Mouse (Mus musculus) liver, embryonic 14.5 days (tissue): ENCODE results near the gene Bmp4. TPM values are rescaled to one million over a fixed set of nuclear protein-coding genes. Genes with fewer than 3 reads are reported as not detected.

ENCODE experiments used
- ATAC-seq: fragments of 200-750 bp; cut with Nextera tagmentation; 2 replicates; pipeline ENCODE4 v1.8.0; 2017; ENCODE audit warnings: moderate number of reproducible peaks, mild to moderate bottlenecking, moderate library complexity; ENCODE audit not compliant: insufficient read depth
- DNase-seq, 3 experiments: peaks; one replicate each; pipeline ENCODE4 v3.0.0-alpha.2; 2012 to 2013; ENCODE audit warnings: low read depth in 3 of 3, low spot score in 3 of 3
- H3K27ac ChIP-seq: fragments of 300-500 bp; sonication (generic); 2 replicates; pipeline ENCODE4 v1.5.1; 2014; ENCODE audit warnings: moderate library complexity, mild to moderate bottlenecking, control low read depth, inconsistent platforms
- H3K27me3 ChIP-seq: fragments of 300-500 bp; sonication (generic); 2 replicates; pipeline ENCODE4 v1.6.1; 2014; ENCODE audit warnings: mild to moderate bottlenecking, low read length, moderate library complexity; ENCODE audit not compliant: control insufficient read depth, insufficient read depth
- H3K36me3 ChIP-seq: fragments of 300-500 bp; sonication (generic); replicated peaks from 2 replicates; pipeline ENCODE4 v1.6.1; 2014; ENCODE audit warnings: low read depth; ENCODE audit not compliant: control insufficient read depth, insufficient read depth
- H3K4me1 ChIP-seq, 2 experiments: fragments of 200-500 bp in 1 of 2; fragments of 300-500 bp in 1 of 2; sonication (generic) in 1 of 2; replicated peaks; 2 replicates each; pipeline ENCODE4 v1.6.1; 2012 to 2014; ENCODE audit warnings: antibody characterized with exemption in 1 of 2, inconsistent platforms in 1 of 2, low read length in 1 of 2; ENCODE audit not compliant: control insufficient read depth in 2 of 2, insufficient read depth in 2 of 2
- H3K4me2 ChIP-seq: fragments of 300-500 bp; sonication (generic); 2 replicates; pipeline ENCODE4 v1.6.1; 2014; ENCODE audit warnings: low read depth, mild to moderate bottlenecking, control low read depth, moderate library complexity
- H3K4me3 ChIP-seq, 2 experiments: fragments of 200-500 bp in 1 of 2; fragments of 300-500 bp in 1 of 2; sonication (generic) in 1 of 2; 2 replicates each; pipeline ENCODE4 v1.5.1; 2012 to 2014; ENCODE audit warnings: low read depth in 2 of 2, low read length in 2 of 2, mild to moderate bottlenecking in 2 of 2, control low read depth in 1 of 2, inconsistent platforms in 1 of 2, moderate library complexity in 1 of 2; ENCODE audit not compliant: insufficient read depth in 1 of 2
- H3K9ac ChIP-seq: fragments of 300-500 bp; sonication (generic); replicated peaks from 2 replicates; pipeline ENCODE4 v1.6.1; 2014; ENCODE audit warnings: mild to moderate bottlenecking, control low read depth, moderate library complexity
- H3K9me3 ChIP-seq: fragments of 300-500 bp; sonication (generic); 2 replicates; pipeline ENCODE4 v1.6.1; 2016; ENCODE audit warnings: low read length, mixed read lengths; ENCODE audit not compliant: control insufficient read depth
- CTCF ChIP-seq: IDR thresholded peaks from 2 replicates; pipeline ENCODE4 v1.5.1; 2016; ENCODE audit warnings: antibody characterized with exemption, low read depth, control low read depth
- EP300 ChIP-seq: IDR thresholded peaks from 2 replicates; pipeline ENCODE4 v1.6.1; 2016; ENCODE audit warnings: antibody characterized with exemption, low read depth
- WGBS: fragments of 180-500 bp; shearing (Covaris S2); extraction: QIAGEN DNeasy Blood & Tissue Kit; methylation state at CpG from one replicate; pipeline ENCODE4 v1.1.7; 2014; ENCODE audit not compliant: insufficient replicate concordance; 5-methylcytosine and 5-hydroxymethylcytosine counted together
- polyA plus RNA-seq, 2 experiments: library from polyadenylated mRNA; depleted of rRNA in 1 of 2; stranded (reverse) in 1 of 2; unstranded in 1 of 2; fragments of >200 nt; fragmentation: Nextera tagmentation in 1 of 2; extraction: Ambion mirVana in 1 of 2; gene quantifications; 2 replicates each; pipeline versions ENCODE4 v1.2.1 to v1.2.3; 2012 to 2014

The Bmp4 gene
- polyA plus RNA-seq, 2 experiments: 0.43 to 0.68 TPM

DNA sequence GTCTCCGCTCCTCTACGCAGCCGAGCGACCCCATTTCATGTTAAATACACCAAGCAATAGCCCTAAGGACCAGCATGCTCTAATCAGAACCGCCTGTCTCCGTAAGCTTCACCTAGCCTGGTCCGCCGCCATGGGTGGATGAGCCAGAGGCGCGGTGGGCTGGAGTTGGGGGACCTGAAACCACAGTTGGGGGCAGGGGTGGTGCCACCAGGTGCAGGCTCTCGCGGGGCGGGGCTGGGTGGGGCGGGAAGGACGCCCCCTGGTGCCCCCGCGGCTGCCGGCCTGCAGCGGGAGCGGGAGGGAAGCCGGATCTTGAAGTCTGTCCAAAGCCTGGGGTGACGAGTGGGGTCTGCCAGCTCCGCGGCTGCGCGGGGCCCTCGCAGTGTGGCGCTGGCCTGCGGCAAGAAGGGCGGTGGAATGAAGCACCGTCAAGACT, 10.2 kb downstream of the Bmp4 start:
- H3K4me1 ChIP-seq: no peaks in the 10 kb centered on the region
- peak overlapping the region; percentile 53 for H3K4me2 ChIP-seq
- H3K27ac ChIP-seq: no peak overlapping the region
- H3K4me3 ChIP-seq: no peak overlapping the region
- H3K9ac ChIP-seq: no peak overlapping the region
- no peaks in the 10 kb centered on the region for H3K9me3 ChIP-seq
- WGBS: 14% methylated on average over 31 of the region's 31 CpGs
- no peak for DNase-seq
- no peak for TF ChIP-seq EP300
- TF ChIP-seq CTCF: no peak
- no peak for ATAC-seq
- H3K36me3 ChIP-seq: no peaks in the 10 kb centered on the region
- H3K27me3 ChIP-seq: peaks cover 27% of the 10 kb centered on the region

DNA sequence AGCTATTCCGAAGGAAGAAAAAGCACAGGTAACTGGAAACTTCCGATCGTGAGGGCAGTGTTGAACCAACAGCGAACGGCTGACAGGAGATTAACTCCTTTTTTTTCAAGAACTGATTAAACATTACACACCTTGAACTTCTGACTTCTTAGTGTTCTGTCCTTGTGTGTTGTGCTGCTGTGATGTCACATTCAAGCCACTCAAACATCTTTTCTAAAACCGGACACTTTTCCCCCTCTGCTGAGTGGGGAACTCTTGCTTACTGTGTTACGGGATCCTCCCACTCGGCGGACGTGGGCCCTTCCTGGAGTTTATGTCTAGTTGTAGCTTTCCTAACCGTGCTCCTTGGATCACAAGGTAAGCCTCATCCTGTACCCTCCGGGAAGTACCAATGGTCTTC, 11.2 kb downstream of the Bmp4 start, which contains the start of gene Gm15217:
Gene Gm15217 (plus strand): TSS at position 130 of the 400 bp plus-strand sequence.
- Histone ChIP-seq H3K27ac (no peak within 1 kb of the TSS), H3K9me3 (no peaks in the 10 kb centered on the region), H3K27me3 (peaks cover 16% of the 10 kb centered on the region), H3K4me2 (peak within 1 kb of the TSS; percentile 53), H3K4me1 (no peaks in the 10 kb centered on the region), H3K4me3 (no peak within 1 kb of the TSS), H3K36me3 (no peaks in the 10 kb centered on the region), H3K9ac (no peak within 1 kb of the TSS)
- no peak for DNase-seq
- ATAC-seq: no peak
- TF ChIP-seq EP300: no peak
- no peak for TF ChIP-seq CTCF
- 74% methylated on average over 12 of the region's 12 CpGs for WGBS

DNA sequence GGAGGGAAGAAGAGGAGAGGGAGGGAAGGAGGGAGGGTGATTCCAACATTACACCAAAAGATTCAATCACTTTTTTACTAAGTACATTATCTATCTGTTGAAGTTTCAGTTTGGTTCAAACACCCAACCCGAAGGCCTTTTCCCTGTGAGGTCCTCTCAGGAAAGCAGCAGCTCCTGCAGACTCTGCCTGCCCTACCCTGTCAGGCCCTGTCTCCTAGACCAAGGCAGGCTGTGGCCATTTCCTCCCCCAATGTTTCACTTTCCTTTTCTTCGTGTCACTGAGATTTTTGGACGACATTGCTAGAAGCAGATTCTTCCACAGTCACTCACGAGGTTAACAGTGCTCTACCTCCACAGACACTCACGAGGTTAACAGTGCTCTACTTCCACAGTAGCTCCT, 14.7 kb downstream of the Bmp4 start:
- no peak overlapping the region for H3K4me2 ChIP-seq
- no peak for TF ChIP-seq EP300
- TF ChIP-seq CTCF: no peak
- 31% methylated on average over 5 of the region's 5 CpGs for WGBS
- no peak overlapping the region for H3K9ac ChIP-seq
- H3K27me3 ChIP-seq: peaks cover 7% of the 10 kb centered on the region
- DNase-seq (no peak), ATAC-seq (no peak)
- H3K36me3 ChIP-seq: no peaks in the 10 kb centered on the region
- H3K27ac ChIP-seq: no peak overlapping the region
- H3K4me3 ChIP-seq: no peak overlapping the region
- H3K4me1 ChIP-seq: no peaks in the 10 kb centered on the region
- H3K9me3 ChIP-seq: no peaks in the 10 kb centered on the region

DNA sequence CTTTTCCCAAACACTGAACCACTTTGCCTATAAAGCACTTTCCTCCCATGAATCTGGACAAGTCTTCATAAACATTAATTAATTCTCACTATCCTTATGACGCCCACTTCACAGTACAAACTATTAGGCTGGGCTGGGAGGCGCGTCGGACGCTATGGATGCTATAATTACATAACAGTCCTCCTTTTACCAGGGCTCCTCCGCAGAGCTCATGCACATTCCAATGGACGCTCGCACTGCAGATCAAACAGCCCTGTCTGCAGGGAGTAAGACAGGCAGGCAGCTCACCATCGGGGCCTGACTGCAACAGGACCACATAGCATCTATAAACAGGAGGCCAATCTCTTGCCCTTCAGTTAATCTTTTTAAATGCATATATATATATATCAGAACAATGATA, 18.0 kb downstream of the Bmp4 start:
- 59% methylated on average over 9 of the region's 9 CpGs for WGBS
- Histone ChIP-seq H3K4me2 (no peak overlapping the region), H3K36me3 (no peaks in the 10 kb centered on the region), H3K27me3 (no peaks in the 10 kb centered on the region), H3K27ac (no peak overlapping the region), H3K9ac (no peak overlapping the region), H3K4me1 (no peaks in the 10 kb centered on the region), H3K4me3 (no peak overlapping the region), H3K9me3 (no peaks in the 10 kb centered on the region)
- ATAC-seq: no peak
- no peak for DNase-seq
- no peak for TF ChIP-seq CTCF
- no peak for TF ChIP-seq EP300

DNA sequence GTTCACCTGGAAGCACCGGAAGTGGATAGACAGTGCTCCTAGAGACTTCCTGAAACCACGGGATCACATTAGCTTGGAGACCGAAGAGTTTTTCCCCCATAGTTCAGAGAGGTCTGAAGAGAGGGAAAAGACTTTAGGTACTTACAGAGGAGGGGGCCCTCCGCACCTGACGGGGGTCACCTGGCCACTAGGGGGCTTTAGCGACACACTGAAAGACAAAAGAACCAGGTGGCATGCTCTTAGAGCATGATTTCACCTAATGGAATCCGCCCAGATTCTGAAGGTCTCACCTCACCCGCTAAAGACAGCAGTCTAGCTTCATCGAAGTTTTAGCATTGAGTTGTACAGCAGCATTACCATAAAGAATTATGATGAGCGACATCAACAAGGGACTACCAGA, 27.3 kb downstream of the Bmp4 start:
- Histone ChIP-seq H3K4me1 (no peaks in the 10 kb centered on the region), H3K27ac (no peak overlapping the region), H3K9me3 (no peaks in the 10 kb centered on the region), H3K4me2 (no peak overlapping the region), H3K9ac (no peak overlapping the region), H3K4me3 (no peak overlapping the region), H3K27me3 (no peaks in the 10 kb centered on the region), H3K36me3 (no peaks in the 10 kb centered on the region)
- WGBS: 29% methylated on average over 10 of the region's 10 CpGs
- DNase-seq (no peak), ATAC-seq (no peak)
- no peak for TF ChIP-seq EP300
- peak; percentile 26; the same call in 1 of the 2 replicates for TF ChIP-seq CTCF
